Mouse (Mus musculus): ENCODE measurements around the gene Hcls1. TPM values are rescaled to one million over a fixed set of nuclear protein-coding genes. Genes with fewer than 3 reads are reported as not detected.

The Hcls1 gene
- total and polyA plus RNA-seq, 2 experiments from 2014 or later, result 0.78 to 2.2 TPM

DNA sequence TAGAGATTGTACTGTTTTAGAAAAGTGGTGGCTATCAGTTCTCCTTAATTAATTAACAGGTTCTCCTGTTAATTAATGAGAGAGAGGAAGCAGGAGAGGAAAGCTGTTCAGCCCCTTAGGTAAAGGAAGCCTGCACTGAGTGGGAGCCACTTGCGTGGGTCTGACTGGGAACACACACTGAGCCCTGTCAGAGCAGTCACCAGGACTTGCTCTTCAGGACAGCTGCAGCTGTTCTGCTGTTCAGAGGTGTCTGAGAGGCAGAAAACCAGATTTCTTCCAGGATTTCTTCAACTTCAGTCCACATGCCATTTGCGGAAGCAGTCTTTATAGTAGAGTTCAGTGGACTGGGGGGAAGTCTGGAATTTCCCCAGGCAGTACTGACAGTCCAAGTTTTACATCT lies 52.6 kb downstream of the Hcls1 start:
- H3K27ac ChIP-seq, result no peak overlapping the region
- ATAC-seq (no peak), DNase-seq (ENCODE audit: low spot score) (no peak)
- no peaks in the 10 kb centered on the region for H3K36me3 ChIP-seq (ENCODE audit: insufficient read depth, low read length)
- no peaks in the 10 kb centered on the region for H3K9me3 ChIP-seq (ENCODE audit: low read length)
- no peaks in the 10 kb centered on the region for H3K27me3 ChIP-seq (ENCODE audit: insufficient read depth, low read length)
- WGBS, result 66% methylated on average over 2 of the region's 2 CpGs
- TF ChIP-seq CTCF (IDR thresholded peaks at IDR 0.05; ENCODE audit: low read depth), result no peak
- H3K9ac ChIP-seq (replicated peaks; ENCODE audit: low read length), result no peak overlapping the region
- H3K4me2 ChIP-seq (ENCODE audit: low read depth, low read length), result no peak overlapping the region
- H3K4me1 ChIP-seq (ENCODE audit: insufficient read depth, low read length), result no peaks in the 10 kb centered on the region
- no peak overlapping the region for H3K4me3 ChIP-seq (ENCODE audit: low read length)

- no peak overlapping the region for H3K4me3 ChIP-seq (ENCODE audit: low read length)
These were observed 53.3 kb downstream of the Hcls1 start for GRCm38 (mm10) chr16:36988066-36988465.

DNA sequence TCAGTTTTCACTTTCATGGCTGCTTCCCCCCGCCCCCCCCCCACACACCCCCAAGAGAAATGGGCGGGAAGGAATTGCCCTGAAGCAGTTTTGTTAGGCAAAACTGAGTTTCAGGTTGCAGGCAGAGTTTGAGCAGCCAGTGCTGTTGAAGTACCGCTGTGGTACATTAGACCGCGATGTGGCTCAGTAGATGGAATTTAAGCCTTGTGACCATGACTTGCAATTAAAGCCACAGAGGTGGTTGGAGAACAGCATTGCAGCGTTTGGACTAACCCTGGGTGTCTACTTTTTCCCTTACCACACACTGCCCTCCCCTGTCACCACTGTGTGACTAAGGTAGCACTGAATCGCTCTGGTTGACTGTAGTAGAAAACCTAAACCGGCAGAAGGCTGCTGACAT lies 54.7 kb downstream of the Hcls1 start:
- H3K9me3 ChIP-seq (ENCODE audit: low read length), result no peaks in the 10 kb centered on the region
- no peak for TF ChIP-seq CTCF (IDR thresholded peaks at IDR 0.05; ENCODE audit: low read depth)
- no peak overlapping the region for H3K4me3 ChIP-seq (ENCODE audit: low read length)
- H3K27me3 ChIP-seq (ENCODE audit: insufficient read depth, low read length), result no peaks in the 10 kb centered on the region
- no peaks in the 10 kb centered on the region for H3K4me1 ChIP-seq (ENCODE audit: insufficient read depth, low read length)
- H3K27ac ChIP-seq, result no peak overlapping the region
- H3K4me2 ChIP-seq (ENCODE audit: low read depth, low read length), result no peak overlapping the region
- 76% methylated on average over 8 of the region's 8 CpGs for WGBS
- H3K36me3 ChIP-seq (ENCODE audit: insufficient read depth, low read length), result no peaks in the 10 kb centered on the region
- DNase-seq (ENCODE audit: low spot score) (no peak), ATAC-seq (no peak)
- no peak overlapping the region for H3K9ac ChIP-seq (replicated peaks; ENCODE audit: low read length)

More at GRCm38 (mm10) chr16:36988066-36988465, 53.3 kb downstream of the Hcls1 start:
- H3K27me3 ChIP-seq (ENCODE audit: insufficient read depth, low read length), result no peaks in the 10 kb centered on the region
- no peak for TF ChIP-seq CTCF (IDR thresholded peaks at IDR 0.05; ENCODE audit: low read depth)
- H3K4me1 ChIP-seq (ENCODE audit: insufficient read depth, low read length), result no peaks in the 10 kb centered on the region
- H3K9me3 ChIP-seq (ENCODE audit: low read length), result no peaks in the 10 kb centered on the region
- no peaks in the 10 kb centered on the region for H3K36me3 ChIP-seq (ENCODE audit: insufficient read depth, low read length)
- H3K27ac ChIP-seq, result no peak overlapping the region
- H3K4me2 ChIP-seq (ENCODE audit: low read depth, low read length), result no peak overlapping the region
- no peak overlapping the region for H3K9ac ChIP-seq (replicated peaks; ENCODE audit: low read length)
- no peak for ATAC-seq
- DNase-seq (ENCODE audit: low spot score), result no peak

DNA sequence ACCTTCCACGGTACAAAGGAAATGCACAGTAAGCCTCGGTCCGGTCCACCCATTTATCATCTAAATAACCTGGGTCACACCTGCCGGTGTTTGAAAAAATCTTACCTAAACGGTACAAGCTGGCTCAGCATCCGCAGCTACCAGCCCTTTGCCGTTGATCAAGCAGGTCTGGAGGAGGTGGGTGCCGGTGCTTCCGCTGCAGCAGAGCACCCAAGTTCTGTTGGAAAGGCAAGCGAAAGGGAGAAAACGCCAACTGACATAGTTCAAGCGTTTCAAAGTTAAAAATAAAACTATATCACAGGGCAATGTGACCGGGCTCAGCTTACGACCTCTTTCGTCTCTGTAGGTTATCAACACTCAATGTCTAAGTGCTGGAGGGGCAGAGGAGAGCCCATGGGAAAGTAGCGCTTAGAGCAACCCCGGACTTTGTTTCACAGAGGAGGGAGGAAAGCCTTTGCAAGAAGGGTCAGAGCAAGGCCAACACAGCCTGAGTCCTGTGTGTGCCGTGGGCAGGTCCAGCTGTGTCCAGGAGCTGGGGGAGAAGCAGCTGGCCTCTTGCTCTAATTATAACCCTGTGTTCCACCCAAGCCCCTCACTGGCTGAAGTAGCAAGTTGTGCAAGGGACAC lies 55.3 kb downstream of the Hcls1 start, which contains the start of gene Fbxo40:
Fbxo40 (minus strand) TSS at position 469 of the 627 bp plus-strand sequence.
- 82% methylated on average over 18 of the region's 18 CpGs for WGBS
- no peak for ATAC-seq

DNA sequence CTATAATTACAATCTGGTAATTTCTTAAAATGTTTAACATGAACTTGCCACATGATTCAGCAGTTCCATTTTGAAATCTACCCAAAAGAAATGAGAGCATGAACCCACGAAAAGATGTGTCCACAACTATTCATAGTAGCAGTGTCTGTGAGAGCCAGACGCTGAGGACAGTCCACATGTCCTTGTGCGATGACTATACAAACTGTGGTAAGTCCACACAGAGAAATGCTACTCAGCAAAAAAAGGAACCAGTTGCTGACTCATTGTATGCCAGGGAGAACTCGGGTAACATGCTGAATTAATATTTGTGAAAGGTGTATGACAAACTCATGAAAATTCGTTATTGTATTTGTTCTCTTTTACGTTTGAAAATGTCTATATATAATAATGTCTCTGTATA lies 62.9 kb downstream of the Hcls1 start:
- 82% methylated on average over 6 of the region's 6 CpGs for WGBS
- Histone ChIP-seq H3K36me3 (ENCODE audit: insufficient read depth, low read length) (no peaks in the 10 kb centered on the region), H3K9me3 (ENCODE audit: low read length) (no peaks in the 10 kb centered on the region), H3K4me1 (ENCODE audit: insufficient read depth, low read length) (no peaks in the 10 kb centered on the region), H3K4me2 (ENCODE audit: low read depth, low read length) (no peak overlapping the region), H3K27ac (no peak overlapping the region), H3K4me3 (ENCODE audit: low read length) (no peak overlapping the region), H3K9ac (replicated peaks; ENCODE audit: low read length) (no peak overlapping the region), H3K27me3 (ENCODE audit: insufficient read depth, low read length) (no peaks in the 10 kb centered on the region)
- ATAC-seq (no peak), DNase-seq (ENCODE audit: low spot score) (no peak)
- TF ChIP-seq CTCF (IDR thresholded peaks at IDR 0.05; ENCODE audit: low read depth), result no peak

More for the DNA sequence above, 55.3 kb downstream of the Hcls1 start, which contains the start of gene Fbxo40:
- no peaks in the 10 kb centered on the region for H3K36me3 ChIP-seq (ENCODE audit: insufficient read depth, low read length)
- H3K9ac ChIP-seq (replicated peaks; ENCODE audit: low read length), result no peak within 1 kb of the TSS
- H3K4me1 ChIP-seq (ENCODE audit: insufficient read depth, low read length), result no peaks in the 10 kb centered on the region
- no peaks in the 10 kb centered on the region for H3K9me3 ChIP-seq (ENCODE audit: low read length)
- no peaks in the 10 kb centered on the region for H3K27me3 ChIP-seq (ENCODE audit: insufficient read depth, low read length)
- no peak within 1 kb of the TSS for H3K27ac ChIP-seq
- H3K4me3 ChIP-seq (ENCODE audit: low read length), result no peak within 1 kb of the TSS
- TF ChIP-seq CTCF (IDR thresholded peaks at IDR 0.05; ENCODE audit: low read depth), result no peak
- DNase-seq (ENCODE audit: low spot score), result no peak
- no peak within 1 kb of the TSS for H3K4me2 ChIP-seq (ENCODE audit: low read depth, low read length)

DNA sequence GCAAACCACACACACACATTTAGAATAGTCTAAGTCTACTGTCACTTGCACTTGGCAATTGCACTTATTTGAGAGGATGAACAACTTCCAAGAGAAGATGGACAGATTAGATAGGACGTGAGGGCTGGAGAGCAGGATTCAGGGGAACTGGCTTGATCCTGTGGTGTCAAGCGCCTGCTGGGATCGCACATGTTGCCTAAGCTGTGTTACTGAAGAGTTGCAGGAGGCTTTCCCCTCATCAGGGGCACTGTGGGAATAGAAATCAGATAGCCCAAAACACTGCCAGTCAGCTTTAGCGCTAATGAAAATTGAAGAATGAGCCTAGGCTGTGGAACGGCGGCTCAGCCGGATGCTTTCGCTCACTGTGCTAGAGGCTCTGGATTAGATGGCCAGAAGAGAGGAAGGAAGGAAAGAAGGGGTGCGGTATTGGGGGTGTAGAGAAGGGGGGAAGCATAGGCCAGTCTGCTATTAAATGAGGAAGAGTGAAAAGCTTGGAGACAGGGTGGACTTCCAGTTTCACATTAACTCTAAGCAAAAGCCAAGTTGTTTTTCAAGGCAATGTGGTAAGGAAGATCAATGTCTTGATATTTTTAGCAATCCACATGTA lies 64.7 kb downstream of the Hcls1 start:
- H3K27me3 ChIP-seq (ENCODE audit: insufficient read depth, low read length), result no peaks in the 10 kb centered on the region
- H3K9me3 ChIP-seq (ENCODE audit: low read length), result no peaks in the 10 kb centered on the region
- 71% methylated on average over 9 of the region's 9 CpGs for WGBS
- ATAC-seq, result no peak
- no peak overlapping the region for H3K27ac ChIP-seq
- DNase-seq (ENCODE audit: low spot score), result no peak
- H3K4me3 ChIP-seq (ENCODE audit: low read length), result no peak overlapping the region
- no peak for TF ChIP-seq CTCF (IDR thresholded peaks at IDR 0.05; ENCODE audit: low read depth)
- no peak overlapping the region for H3K9ac ChIP-seq (replicated peaks; ENCODE audit: low read length)
- H3K36me3 ChIP-seq (ENCODE audit: insufficient read depth, low read length), result no peaks in the 10 kb centered on the region
- no peaks in the 10 kb centered on the region for H3K4me1 ChIP-seq (ENCODE audit: insufficient read depth, low read length)
- H3K4me2 ChIP-seq (ENCODE audit: low read depth, low read length), result no peak overlapping the region

DNA sequence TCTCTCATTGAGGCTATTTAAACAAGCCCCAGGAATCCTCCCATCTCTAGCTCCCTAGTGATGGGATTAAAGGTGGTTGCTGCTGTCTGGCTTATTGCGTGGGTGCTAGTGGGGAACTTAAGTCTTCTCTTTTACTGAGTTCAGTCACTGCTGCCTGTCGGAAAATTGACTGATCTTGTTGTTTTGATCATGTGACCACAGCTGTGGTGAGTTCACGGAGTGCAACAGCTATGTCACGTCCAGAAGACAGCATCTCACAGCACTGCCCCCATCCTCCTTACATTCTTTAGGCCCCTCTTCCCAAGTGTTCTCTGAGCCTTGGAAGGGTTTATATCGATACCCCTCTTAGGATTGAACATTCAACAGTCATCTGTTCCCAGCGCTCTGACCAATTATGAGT lies 74.5 kb downstream of the Hcls1 start:
- H3K9me3 ChIP-seq (ENCODE audit: low read length), result no peaks in the 10 kb centered on the region
- ATAC-seq, result no peak
- TF ChIP-seq CTCF (IDR thresholded peaks at IDR 0.05; ENCODE audit: low read depth), result no peak
- H3K27me3 ChIP-seq (ENCODE audit: insufficient read depth, low read length), result no peaks in the 10 kb centered on the region
- H3K4me1 ChIP-seq (ENCODE audit: insufficient read depth, low read length), result no peaks in the 10 kb centered on the region
- no peak overlapping the region for H3K4me2 ChIP-seq (ENCODE audit: low read depth, low read length)
- no peak overlapping the region for H3K9ac ChIP-seq (replicated peaks; ENCODE audit: low read length)
- no peak overlapping the region for H3K4me3 ChIP-seq (ENCODE audit: low read length)
- 72% methylated on average over 6 of the region's 6 CpGs for WGBS
- H3K36me3 ChIP-seq (ENCODE audit: insufficient read depth, low read length), result no peaks in the 10 kb centered on the region
- no peak overlapping the region for H3K27ac ChIP-seq
- DNase-seq (ENCODE audit: low spot score), result no peak

Measured in hindbrain, postnatal 0 days (tissue).